Mouse (Mus musculus) ES-Bruce4 (cell line): ENCODE results near the gene Arpc3.

Source experiments
- CTCF ChIP-seq: IDR thresholded peaks from one replicate; pipeline ENCODE4 v1.8.1; 2011; ENCODE audit warnings: low read depth, low read length
- EP300 ChIP-seq: IDR thresholded peaks from 2 replicates; pipeline ENCODE4 v1.6.1; 2011; ENCODE audit warnings: low read depth, low read length; ENCODE audit not compliant: insufficient read depth
- POLR2A ChIP-seq: IDR thresholded peaks from one replicate; pipeline ENCODE4 v1.8.1; 2011; ENCODE audit warnings: low read length; ENCODE audit not compliant: insufficient read depth

- no peak for TF ChIP-seq CTCF
- no peak for TF ChIP-seq POLR2A
- TF ChIP-seq EP300 = no peak
Measured at GRCm38 (mm10) chr5:122402772-122403171, 11.1 kb downstream of the Arpc3 start.
